Mouse (Mus musculus) CH12.LX (cell line): Measurements from ENCODE around the gene Ube2o.

Source experiments
- BHLHE40 ChIP-seq: IDR thresholded peaks from 2 replicates; pipeline ENCODE4 v1.6.1; 2011; ENCODE audit warnings: mild to moderate bottlenecking, low read depth, low read length, improper control_type of control experiment
- HCFC1 ChIP-seq: IDR thresholded peaks from 2 replicates; pipeline ENCODE4 v1.6.1; 2012; ENCODE audit warnings: low read depth, mild to moderate bottlenecking, inconsistent platforms, low read length, improper control_type of control experiment
- JUND ChIP-seq: conservative IDR thresholded peaks from 2 replicates; pipeline ENCODE4 v1.6.1; 2011; ENCODE audit warnings: low read depth, low read length, improper control_type of control experiment
- MAFK ChIP-seq: IDR thresholded peaks from 2 replicates; pipeline ENCODE4 v1.6.1; 2011; ENCODE audit warnings: low read length, improper control_type of control experiment; ENCODE audit not compliant: insufficient replicate concordance
- MAX ChIP-seq: IDR thresholded peaks from 2 replicates; pipeline ENCODE4 v1.6.1; 2011; ENCODE audit warnings: low read length, improper control_type of control experiment
- POLR2A ChIP-seq: IDR thresholded peaks from 2 replicates; pipeline ENCODE4 v1.6.1; 2011; ENCODE audit warnings: low read depth, mild to moderate bottlenecking, improper control_type of control experiment, low read length
- POLR2AphosphoS2 ChIP-seq: IDR thresholded peaks from 2 replicates; pipeline ENCODE4 v1.6.1; 2011; ENCODE audit warnings: low read depth, low read length, improper control_type of control experiment
- TBP ChIP-seq: conservative IDR thresholded peaks from 2 replicates; pipeline ENCODE4 v1.6.1; 2011; ENCODE audit warnings: low read depth, low read length, improper control_type of control experiment
- ZC3H11A ChIP-seq: IDR thresholded peaks from 2 replicates; pipeline ENCODE4 v1.6.1; 2012; ENCODE audit warnings: low read depth, mild to moderate bottlenecking, inconsistent platforms, low read length, improper control_type of control experiment

DNA sequence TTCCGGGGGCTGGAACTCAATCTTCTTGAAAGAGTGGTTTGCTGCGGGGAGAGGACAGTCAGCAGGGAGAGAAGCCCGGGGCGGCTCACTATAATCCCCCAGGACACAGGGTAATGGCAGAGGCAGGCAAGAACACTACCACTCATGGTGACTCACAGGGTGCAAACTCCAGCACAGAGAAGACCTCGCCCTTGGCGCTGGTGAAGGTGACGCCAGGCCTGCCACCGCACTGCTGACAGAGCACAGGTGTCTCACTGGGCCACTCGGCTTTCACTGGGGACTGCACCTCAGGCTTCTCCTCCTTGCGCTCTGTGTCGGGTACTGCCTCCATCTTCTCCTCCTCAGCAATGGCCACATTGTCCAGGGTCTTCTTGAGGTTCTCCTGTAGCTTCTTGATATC, 40.1 kb downstream of the Ube2o start:
- TF ChIP-seq POLR2AphosphoS2, result no peak
- TF ChIP-seq POLR2A, result no peak
- TF ChIP-seq JUND, result no peak
- TF ChIP-seq BHLHE40, result no peak
- no peak for TF ChIP-seq HCFC1
- no peak for TF ChIP-seq MAFK
- TF ChIP-seq TBP, result no peak
- no peak for TF ChIP-seq MAX
- TF ChIP-seq ZC3H11A, result no peak
